Mouse (Mus musculus): ENCODE measurements around the gene Platr17.
"Not testable (repeated sequence)": the region's sequence is repeated elsewhere in the genome, so short reads cannot be mapped to it uniquely, and the experiment has no call there.

The Platr17 gene

GRCm38 (mm10) chr17:33940206-33940805 lies 35.4 kb downstream of the Platr17 start, which contains the start of the genes Pfdn6 and Wdr46:
Gene Pfdn6 (minus strand): TSS chr17:33940343.
Gene Wdr46 (plus strand): TSS chr17:33940660.
- DNase-seq (ENCODE audit: low spot score in 2 of 2): peak; percentile 72 to 76

- no peak for DNase-seq (ENCODE audit: low spot score in 2 of 2)
These were observed 36.0 kb downstream of the Platr17 start for GRCm38 (mm10) chr17:33940981-33941380.

- no peak for DNase-seq (ENCODE audit: low spot score in 2 of 2)
These were observed 36.4 kb downstream of the Platr17 start for GRCm38 (mm10) chr17:33941381-33941780.

GRCm38 (mm10) chr17:33943454-33943853 lies 38.5 kb downstream of the Platr17 start:
- DNase-seq (ENCODE audit: low spot score in 2 of 2): no peak

GRCm38 (mm10) chr17:33947430-33948089 lies 42.6 kb downstream of the Platr17 start:
- DNase-seq (ENCODE audit: low spot score in 2 of 2): no peak

GRCm38 (mm10) chr17:33948090-33948904 lies 43.4 kb downstream of the Platr17 start:
- DNase-seq (ENCODE audit: low spot score in 2 of 2): no peak

GRCm38 (mm10) chr17:33948905-33949537 lies 44.1 kb downstream of the Platr17 start:
- no peak for DNase-seq (ENCODE audit: low spot score in 2 of 2)

GRCm38 (mm10) chr17:33950131-33950625 lies 45.2 kb downstream of the Platr17 start:
- no peak for DNase-seq (ENCODE audit: low spot score in 2 of 2)

- DNase-seq (ENCODE audit: low spot score in 2 of 2): peak; percentile 59 to 72
These were observed 46.3 kb downstream of the Platr17 start, which contains the start of gene B3galt4 for GRCm38 (mm10) chr17:33951021-33951946. Gene B3galt4 (minus strand): TSS chr17:33951488.

- DNase-seq (ENCODE audit: low spot score in 2 of 2): not testable (repeated sequence)
These were observed 47.1 kb downstream of the Platr17 start for GRCm38 (mm10) chr17:33952015-33952414.

- no peak for DNase-seq (ENCODE audit: low spot score in 2 of 2)
These were observed 47.9 kb downstream of the Platr17 start for GRCm38 (mm10) chr17:33952879-33953278.

- no peak for DNase-seq (ENCODE audit: low spot score in 2 of 2)
These were observed 48.4 kb downstream of the Platr17 start for GRCm38 (mm10) chr17:33953310-33953709.

- no peak for DNase-seq (ENCODE audit: low spot score in 2 of 2)
These were observed 49.1 kb downstream of the Platr17 start for GRCm38 (mm10) chr17:33953961-33954565.

GRCm38 (mm10) chr17:33954646-33955554 lies 50.0 kb downstream of the Platr17 start:
- DNase-seq (ENCODE audit: low spot score in 2 of 2): peak in 1 of 2 experiments; percentile 50

GRCm38 (mm10) chr17:33955555-33956214 lies 50.8 kb downstream of the Platr17 start, which contains the start of the genes Vps52 and Rps18:
Gene Vps52 (plus strand): TSS chr17:33955812.
Gene Rps18 (minus strand): TSS chr17:33956001.
- peak; percentile 96 for DNase-seq (ENCODE audit: low spot score in 2 of 2)
